Mouse (Mus musculus): ENCODE results near the gene Gdf3. TPM values are rescaled to one million over a fixed set of nuclear protein-coding genes. Genes with fewer than 3 reads are reported as not detected.
A peak's percentile ranks its signal among the peaks of the same experiment; 100 is the strongest.

The Gdf3 gene
- polyA plus RNA-seq, 1 experiment from 2014 or later: not detected

- WGBS: 78% methylated on average over 3 of the region's 3 CpGs
- Histone ChIP-seq H3K4me1 (ENCODE audit: control insufficient read depth, insufficient read depth, low read length) (no peaks in the 10 kb centered on the region), H3K4me3 (ENCODE audit: low read depth, low read length) (no peak overlapping the region), H3K9ac (replicated peaks; ENCODE audit: low read length) (no peak overlapping the region), H3K27ac (replicated peaks; ENCODE audit: low read depth, low read length) (no peak overlapping the region), H3K9me3 (replicated peaks; ENCODE audit: control insufficient read depth, low read length) (no peaks in the 10 kb centered on the region), H3K4me2 (ENCODE audit: low read depth, low read length) (no peak overlapping the region), H3K36me3 (replicated peaks; ENCODE audit: control insufficient read depth, insufficient read depth, low read depth, low read length) (no peaks in the 10 kb centered on the region), H3K27me3 (ENCODE audit: control insufficient read depth, insufficient read depth, low read length) (no peaks in the 10 kb centered on the region)
- ATAC-seq (replicated peaks; ENCODE audit: insufficient number of reproducible peaks, low FRiP score, low TSS enrichment, low read depth): no peak
- no peak for DNase-seq (ENCODE audit: low spot score)
These were observed 26.8 kb upstream of the Gdf3 start for GRCm38 (mm10) chr6:122636666-122637065.

- Histone ChIP-seq H3K27ac (replicated peaks; ENCODE audit: low read depth, low read length) (no peak overlapping the region), H3K4me1 (ENCODE audit: control insufficient read depth, insufficient read depth, low read length) (no peaks in the 10 kb centered on the region), H3K9ac (replicated peaks; ENCODE audit: low read length) (no peak overlapping the region), H3K4me3 (ENCODE audit: low read depth, low read length) (no peak overlapping the region), H3K27me3 (ENCODE audit: control insufficient read depth, insufficient read depth, low read length) (no peaks in the 10 kb centered on the region), H3K9me3 (replicated peaks; ENCODE audit: control insufficient read depth, low read length) (no peaks in the 10 kb centered on the region), H3K4me2 (ENCODE audit: low read depth, low read length) (no peak overlapping the region), H3K36me3 (replicated peaks; ENCODE audit: control insufficient read depth, insufficient read depth, low read depth, low read length) (no peaks in the 10 kb centered on the region)
- WGBS: 88% methylated on average over 7 of the region's 7 CpGs
- DNase-seq (ENCODE audit: low spot score) (no peak), ATAC-seq (replicated peaks; ENCODE audit: insufficient number of reproducible peaks, low FRiP score, low TSS enrichment, low read depth) (no peak)
These were observed 25.4 kb upstream of the Gdf3 start for GRCm38 (mm10) chr6:122635315-122635714.

GRCm38 (mm10) chr6:122633411-122633810, 23.5 kb upstream of the Gdf3 start:
- WGBS: 53% methylated on average over 9 of the region's 9 CpGs
- Histone ChIP-seq H3K4me2 (ENCODE audit: low read depth, low read length) (no peak overlapping the region), H3K9me3 (replicated peaks; ENCODE audit: control insufficient read depth, low read length) (no peaks in the 10 kb centered on the region), H3K27me3 (ENCODE audit: control insufficient read depth, insufficient read depth, low read length) (no peaks in the 10 kb centered on the region), H3K36me3 (replicated peaks; ENCODE audit: control insufficient read depth, insufficient read depth, low read depth, low read length) (no peaks in the 10 kb centered on the region), H3K4me3 (ENCODE audit: low read depth, low read length) (no peak overlapping the region), H3K4me1 (ENCODE audit: control insufficient read depth, insufficient read depth, low read length) (no peaks in the 10 kb centered on the region), H3K9ac (replicated peaks; ENCODE audit: low read length) (no peak overlapping the region), H3K27ac (replicated peaks; ENCODE audit: low read depth, low read length) (no peak overlapping the region)
- ATAC-seq (replicated peaks; ENCODE audit: insufficient number of reproducible peaks, low FRiP score, low TSS enrichment, low read depth): no peak
- DNase-seq (ENCODE audit: low spot score): peak; percentile 38

- Histone ChIP-seq H3K9ac (replicated peaks; ENCODE audit: low read length) (no peak overlapping the region), H3K27ac (replicated peaks; ENCODE audit: low read depth, low read length) (no peak overlapping the region), H3K4me1 (ENCODE audit: control insufficient read depth, insufficient read depth, low read length) (no peaks in the 10 kb centered on the region), H3K4me2 (ENCODE audit: low read depth, low read length) (no peak overlapping the region), H3K4me3 (ENCODE audit: low read depth, low read length) (no peak overlapping the region), H3K27me3 (ENCODE audit: control insufficient read depth, insufficient read depth, low read length) (no peaks in the 10 kb centered on the region), H3K9me3 (replicated peaks; ENCODE audit: control insufficient read depth, low read length) (no peaks in the 10 kb centered on the region), H3K36me3 (replicated peaks; ENCODE audit: control insufficient read depth, insufficient read depth, low read depth, low read length) (no peaks in the 10 kb centered on the region)
- WGBS: 36% methylated on average over 20 of the region's 20 CpGs
- DNase-seq (ENCODE audit: low spot score): no peak
- no peak for ATAC-seq (replicated peaks; ENCODE audit: insufficient number of reproducible peaks, low FRiP score, low TSS enrichment, low read depth)
These were observed 17.7 kb upstream of the Gdf3 start for GRCm38 (mm10) chr6:122627469-122628108.

- H3K9ac ChIP-seq (replicated peaks; ENCODE audit: low read length): no peak within 1 kb of the TSS
- H3K27ac ChIP-seq (replicated peaks; ENCODE audit: low read depth, low read length): no peak within 1 kb of the TSS
- H3K4me2 ChIP-seq (ENCODE audit: low read depth, low read length): no peak within 1 kb of the TSS
- H3K9me3 ChIP-seq (replicated peaks; ENCODE audit: control insufficient read depth, low read length): no peaks in the 10 kb centered on the region
- WGBS: 88% methylated on average over 8 of the region's 8 CpGs
- no peaks in the 10 kb centered on the region for H3K27me3 ChIP-seq (ENCODE audit: control insufficient read depth, insufficient read depth, low read length)
- no peak within 1 kb of the TSS for H3K4me3 ChIP-seq (ENCODE audit: low read depth, low read length)
- no peak for DNase-seq (ENCODE audit: low spot score)
- no peak for ATAC-seq (replicated peaks; ENCODE audit: insufficient number of reproducible peaks, low FRiP score, low TSS enrichment, low read depth)
- H3K4me1 ChIP-seq (ENCODE audit: control insufficient read depth, insufficient read depth, low read length): no peaks in the 10 kb centered on the region
- no peaks in the 10 kb centered on the region for H3K36me3 ChIP-seq (replicated peaks; ENCODE audit: control insufficient read depth, insufficient read depth, low read depth, low read length)
These were observed 16.2 kb upstream of the Gdf3 start, which contains the start of gene Dppa3 for GRCm38 (mm10) chr6:122626110-122626509. TSS of gene Dppa3 (plus strand) at chr6:122626410.

- Histone ChIP-seq H3K36me3 (replicated peaks; ENCODE audit: control insufficient read depth, insufficient read depth, low read depth, low read length) (no peaks in the 10 kb centered on the region), H3K27me3 (ENCODE audit: control insufficient read depth, insufficient read depth, low read length) (no peaks in the 10 kb centered on the region), H3K9ac (replicated peaks; ENCODE audit: low read length) (no peak overlapping the region), H3K4me2 (ENCODE audit: low read depth, low read length) (no peak overlapping the region), H3K27ac (replicated peaks; ENCODE audit: low read depth, low read length) (no peak overlapping the region), H3K4me1 (ENCODE audit: control insufficient read depth, insufficient read depth, low read length) (no peaks in the 10 kb centered on the region), H3K9me3 (replicated peaks; ENCODE audit: control insufficient read depth, low read length) (no peaks in the 10 kb centered on the region), H3K4me3 (ENCODE audit: low read depth, low read length) (no peak overlapping the region)
- no peak for DNase-seq (ENCODE audit: low spot score)
- no peak for ATAC-seq (replicated peaks; ENCODE audit: insufficient number of reproducible peaks, low FRiP score, low TSS enrichment, low read depth)
- WGBS: 87% methylated on average over 4 of the region's 4 CpGs
These were observed 15.3 kb upstream of the Gdf3 start for GRCm38 (mm10) chr6:122625156-122625555.

- Histone ChIP-seq H3K36me3 (replicated peaks; ENCODE audit: control insufficient read depth, insufficient read depth, low read depth, low read length) (no peaks in the 10 kb centered on the region), H3K4me1 (ENCODE audit: control insufficient read depth, insufficient read depth, low read length) (no peaks in the 10 kb centered on the region), H3K9ac (replicated peaks; ENCODE audit: low read length) (no peak overlapping the region), H3K4me2 (ENCODE audit: low read depth, low read length) (no peak overlapping the region), H3K27ac (replicated peaks; ENCODE audit: low read depth, low read length) (no peak overlapping the region), H3K4me3 (ENCODE audit: low read depth, low read length) (no peak overlapping the region), H3K27me3 (ENCODE audit: control insufficient read depth, insufficient read depth, low read length) (no peaks in the 10 kb centered on the region), H3K9me3 (replicated peaks; ENCODE audit: control insufficient read depth, low read length) (no peaks in the 10 kb centered on the region)
- ATAC-seq (replicated peaks; ENCODE audit: insufficient number of reproducible peaks, low FRiP score, low TSS enrichment, low read depth) (no peak), DNase-seq (ENCODE audit: low spot score) (no peak)
- 51% methylated on average over 5 of the region's 5 CpGs for WGBS
These were observed 14.6 kb upstream of the Gdf3 start for GRCm38 (mm10) chr6:122624480-122624879.

- Histone ChIP-seq H3K27me3 (ENCODE audit: control insufficient read depth, insufficient read depth, low read length) (no peaks in the 10 kb centered on the region), H3K36me3 (replicated peaks; ENCODE audit: control insufficient read depth, insufficient read depth, low read depth, low read length) (no peaks in the 10 kb centered on the region), H3K9ac (replicated peaks; ENCODE audit: low read length) (no peak overlapping the region), H3K27ac (replicated peaks; ENCODE audit: low read depth, low read length) (no peak overlapping the region), H3K4me1 (ENCODE audit: control insufficient read depth, insufficient read depth, low read length) (no peaks in the 10 kb centered on the region), H3K9me3 (replicated peaks; ENCODE audit: control insufficient read depth, low read length) (no peaks in the 10 kb centered on the region), H3K4me2 (ENCODE audit: low read depth, low read length) (no peak overlapping the region), H3K4me3 (ENCODE audit: low read depth, low read length) (no peak overlapping the region)
- WGBS: 91% methylated on average over 6 of the region's 6 CpGs
- no peak for ATAC-seq (replicated peaks; ENCODE audit: insufficient number of reproducible peaks, low FRiP score, low TSS enrichment, low read depth)
- DNase-seq (ENCODE audit: low spot score): no peak
These were observed 11.2 kb upstream of the Gdf3 start for GRCm38 (mm10) chr6:122621066-122621465.

Data from embryonic facial prominence, embryonic 11.5 days (tissue).